Mouse (Mus musculus) frontal cortex, adult 2 months (tissue): ENCODE measurements around the gene Gm14214. TPM values are rescaled to one million over a fixed set of nuclear protein-coding genes. Genes with fewer than 3 reads are reported as not detected.
A peak's percentile ranks its signal among the peaks of the same experiment; 100 is the strongest.

ENCODE experiments used
- DNase-seq, 2 experiments: peaks; one replicate each; pipeline ENCODE4 v3.0.0; 2022; ENCODE audit warnings: low spot score in 1 of 2; ENCODE audit errors: extremely low spot score in 1 of 2
- polyA plus RNA-seq: library from polyadenylated mRNA; depleted of rRNA; stranded (reverse); fragments of >200 nt; gene quantifications from 2 replicates; pipeline ENCODE4 v1.2.3, GENCODE M21; 2012; rRNA removed

The Gm14214 gene
- polyA plus RNA-seq, result not detected in 2 replicates

DNA sequence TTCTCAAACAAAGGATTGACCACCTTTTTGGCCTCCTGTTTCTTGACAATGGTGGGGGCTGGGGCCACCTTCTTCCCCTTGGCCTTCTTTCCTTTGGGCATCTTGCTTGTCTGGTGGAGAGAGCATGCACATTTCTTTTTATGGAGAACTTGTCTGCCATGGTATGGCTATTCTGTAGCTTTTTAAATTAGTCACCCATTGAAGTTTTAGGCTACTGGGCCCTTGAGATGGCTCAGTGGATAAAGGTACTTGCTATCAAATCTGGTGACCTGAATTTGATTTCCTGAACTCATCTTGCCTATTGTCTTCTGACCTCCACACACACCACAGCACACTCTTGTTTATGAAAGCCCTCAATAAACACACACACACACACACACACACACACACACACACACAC, at the start of gene Gm14214:
Gm14214 (minus strand) TSS at position 101 of the 400 bp plus-strand sequence.
- DNase-seq, result no peak

DNA sequence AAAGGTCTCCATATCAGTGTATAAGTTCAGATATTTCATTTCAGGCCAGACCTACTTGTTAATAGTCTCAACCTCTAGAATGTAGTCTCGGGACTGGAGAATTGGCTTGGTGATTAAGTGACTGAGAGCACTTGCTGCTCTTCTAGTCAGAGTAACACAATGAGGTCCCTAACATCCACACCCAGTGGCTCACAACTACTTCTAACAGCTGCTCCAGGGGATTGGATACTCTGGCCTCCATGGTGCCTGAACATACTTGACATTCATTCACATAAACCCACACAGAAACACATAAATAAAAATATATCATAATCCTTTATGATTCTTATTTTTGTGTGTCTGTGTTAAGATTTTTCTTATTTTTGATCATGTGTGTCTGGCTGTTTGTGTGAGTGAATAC, 48.8 kb upstream of the Gm14214 start:
- DNase-seq, result no peak

DNA sequence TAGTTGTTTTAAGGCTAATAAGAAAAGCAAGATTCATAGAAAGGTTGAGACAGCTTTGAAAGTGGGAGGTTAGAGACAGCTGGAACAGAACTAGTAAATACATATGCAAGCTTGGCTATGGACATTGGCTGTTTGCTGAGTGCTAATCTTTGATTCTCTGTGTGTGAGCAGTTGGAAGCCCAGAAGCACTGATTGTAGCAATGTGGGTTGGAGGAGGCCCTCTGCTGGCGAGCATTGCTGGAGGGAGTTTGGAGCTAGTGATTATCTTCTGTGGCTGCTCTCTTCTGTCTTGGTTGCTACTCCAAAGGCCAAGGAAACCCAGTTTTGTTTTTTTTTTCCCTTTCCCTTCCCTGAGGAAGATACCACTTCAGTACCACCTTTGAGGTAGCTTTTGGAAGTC, 48.0 kb upstream of the Gm14214 start:
- DNase-seq, result peak; percentile 9 to 52

DNA sequence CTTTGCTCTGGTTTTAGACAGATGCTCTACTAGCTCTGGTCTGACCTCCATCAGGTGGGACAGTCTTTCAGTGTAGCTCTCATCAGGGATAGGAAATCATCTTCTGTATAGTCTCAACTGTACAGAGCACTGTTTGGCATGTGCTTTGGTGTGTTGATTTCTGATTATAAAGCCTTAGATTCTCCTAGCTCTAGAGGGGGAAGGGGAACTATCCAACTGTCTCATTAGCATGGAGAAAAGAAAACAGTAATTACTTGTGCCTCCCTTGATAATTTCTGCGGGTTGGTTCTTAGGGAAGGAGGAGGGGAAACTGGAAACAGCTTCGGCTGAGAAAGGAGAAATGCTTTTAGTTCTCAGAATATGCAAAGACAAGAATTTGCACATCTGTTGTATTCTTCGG, 47.3 kb upstream of the Gm14214 start:
- DNase-seq, result no peak

DNA sequence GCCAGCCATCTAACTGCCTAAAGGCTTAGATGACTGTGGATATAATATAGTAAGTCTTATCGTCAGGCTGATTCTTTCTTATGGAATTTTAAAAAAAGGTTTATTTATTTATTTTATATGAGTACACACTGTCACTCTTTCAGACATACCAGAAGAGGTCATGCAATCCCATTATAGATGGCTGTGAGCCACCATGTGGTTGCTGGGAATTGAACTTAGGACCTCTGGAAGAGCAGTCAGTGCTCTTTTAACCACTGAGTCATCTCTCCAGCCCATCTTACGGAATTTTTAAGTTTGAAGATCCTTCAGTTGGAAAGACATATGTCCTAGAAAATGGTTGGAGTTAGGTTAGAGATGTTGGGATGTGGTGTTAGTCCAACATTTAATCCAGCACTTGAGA, 43.6 kb upstream of the Gm14214 start:
- no peak for DNase-seq

DNA sequence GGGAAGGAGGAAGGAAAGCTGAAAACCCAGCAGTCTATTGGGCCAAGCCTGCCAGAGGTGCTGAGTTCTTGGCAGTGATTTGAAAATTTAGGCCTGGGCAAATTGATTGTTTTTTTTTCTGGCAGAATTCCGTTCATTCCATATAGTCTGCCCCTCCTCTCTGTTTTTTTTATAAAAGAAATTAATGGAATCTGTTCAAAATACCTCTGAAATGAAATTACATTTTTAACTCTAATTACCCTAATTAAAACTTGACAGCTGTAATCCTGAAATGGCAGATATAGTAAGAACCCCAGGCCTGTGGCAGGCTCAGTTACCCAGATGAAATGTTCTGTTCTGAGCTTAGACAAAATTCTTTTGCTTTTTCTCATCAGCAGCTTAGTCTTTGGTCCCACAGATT, 41.0 kb upstream of the Gm14214 start:
- no peak for DNase-seq

DNA sequence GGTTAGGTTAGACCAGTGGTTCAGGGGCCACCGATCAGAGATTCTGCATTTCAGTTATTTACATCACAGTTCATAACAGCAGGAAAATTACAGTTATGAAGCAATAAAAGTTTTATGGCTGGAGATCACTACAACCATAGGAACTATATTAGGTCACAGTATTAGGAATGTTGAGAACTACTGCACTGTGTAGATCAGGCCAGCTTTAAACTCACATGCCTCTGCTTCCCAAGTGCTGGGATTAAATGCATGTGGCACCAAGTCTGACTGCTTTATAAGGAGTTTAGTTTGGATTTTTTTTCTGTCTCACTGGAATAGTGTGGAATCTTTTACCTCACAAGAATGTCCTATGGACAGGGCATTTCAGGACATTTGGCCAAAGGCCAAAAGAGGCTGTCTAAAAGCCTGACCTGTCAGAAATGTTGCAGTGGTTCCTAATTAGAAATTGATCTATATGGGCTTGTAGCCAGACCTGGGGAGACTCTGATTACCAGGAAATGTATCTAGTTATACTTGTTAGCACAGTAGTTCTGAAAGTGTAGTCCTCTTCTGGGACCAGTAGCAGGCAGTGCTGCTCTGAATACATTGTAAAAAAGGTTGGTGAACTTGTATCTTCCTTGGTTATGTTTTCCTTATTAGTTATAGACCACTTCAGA, 39.4 kb upstream of the Gm14214 start:
- DNase-seq, result no peak

DNA sequence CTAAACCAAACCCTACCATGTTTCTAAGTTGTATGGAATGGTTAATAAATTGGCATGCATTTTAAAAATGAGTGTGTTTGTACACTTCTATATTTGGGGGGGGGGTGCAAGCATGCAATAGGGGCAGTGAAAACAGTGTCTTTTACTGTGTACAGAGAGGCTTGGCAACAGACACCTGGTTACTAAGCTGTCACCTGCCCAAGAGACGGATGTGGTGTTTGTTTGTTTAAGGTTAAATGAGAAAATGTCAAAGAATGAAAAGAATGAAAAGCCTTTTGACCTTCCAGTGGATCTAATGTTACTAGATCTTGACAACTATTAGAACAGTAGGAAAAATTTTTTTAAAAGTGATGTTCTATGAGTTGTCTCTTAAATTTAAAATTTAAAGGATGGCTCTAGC, 37.9 kb upstream of the Gm14214 start:
- no peak for DNase-seq

DNA sequence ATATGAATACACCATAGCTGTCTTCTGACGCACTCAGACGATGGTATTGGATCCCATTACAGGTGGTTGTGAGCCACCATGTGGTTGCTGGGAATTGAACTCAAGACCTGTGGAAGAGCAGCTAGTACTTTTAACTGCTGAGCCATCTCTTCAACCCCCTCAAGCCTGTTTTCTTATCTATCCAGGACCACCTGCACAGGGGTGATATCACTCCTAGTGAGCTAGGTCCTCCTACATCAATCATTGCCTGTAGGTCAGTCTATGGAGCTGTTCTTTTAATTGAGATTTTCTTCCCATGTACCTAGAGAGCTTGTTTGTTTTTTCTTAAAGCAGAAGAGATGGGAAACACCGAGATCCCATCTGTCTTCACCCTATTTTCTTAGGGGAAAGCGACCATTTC, 34.0 kb upstream of the Gm14214 start:
- no peak for DNase-seq

DNA sequence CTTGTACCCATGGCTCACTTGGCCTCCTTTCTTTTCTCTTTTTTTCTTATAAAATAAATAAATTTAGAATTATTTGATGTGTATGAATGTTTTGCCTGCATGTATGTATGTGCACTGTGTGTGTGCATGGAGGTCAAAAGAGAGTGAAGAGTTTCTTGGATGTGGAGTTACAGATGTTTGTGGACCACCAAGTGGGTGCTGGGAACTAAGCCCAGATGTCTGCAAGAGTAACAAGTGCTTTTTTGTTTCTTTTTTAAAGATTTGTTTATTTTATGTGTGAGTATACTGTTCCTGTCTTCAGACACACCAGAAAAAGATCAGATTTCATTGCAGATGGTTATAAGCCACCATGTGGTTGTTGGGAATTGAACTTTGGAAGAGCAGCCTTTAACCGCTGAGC, 33.5 kb upstream of the Gm14214 start:
- DNase-seq, result no peak

DNA sequence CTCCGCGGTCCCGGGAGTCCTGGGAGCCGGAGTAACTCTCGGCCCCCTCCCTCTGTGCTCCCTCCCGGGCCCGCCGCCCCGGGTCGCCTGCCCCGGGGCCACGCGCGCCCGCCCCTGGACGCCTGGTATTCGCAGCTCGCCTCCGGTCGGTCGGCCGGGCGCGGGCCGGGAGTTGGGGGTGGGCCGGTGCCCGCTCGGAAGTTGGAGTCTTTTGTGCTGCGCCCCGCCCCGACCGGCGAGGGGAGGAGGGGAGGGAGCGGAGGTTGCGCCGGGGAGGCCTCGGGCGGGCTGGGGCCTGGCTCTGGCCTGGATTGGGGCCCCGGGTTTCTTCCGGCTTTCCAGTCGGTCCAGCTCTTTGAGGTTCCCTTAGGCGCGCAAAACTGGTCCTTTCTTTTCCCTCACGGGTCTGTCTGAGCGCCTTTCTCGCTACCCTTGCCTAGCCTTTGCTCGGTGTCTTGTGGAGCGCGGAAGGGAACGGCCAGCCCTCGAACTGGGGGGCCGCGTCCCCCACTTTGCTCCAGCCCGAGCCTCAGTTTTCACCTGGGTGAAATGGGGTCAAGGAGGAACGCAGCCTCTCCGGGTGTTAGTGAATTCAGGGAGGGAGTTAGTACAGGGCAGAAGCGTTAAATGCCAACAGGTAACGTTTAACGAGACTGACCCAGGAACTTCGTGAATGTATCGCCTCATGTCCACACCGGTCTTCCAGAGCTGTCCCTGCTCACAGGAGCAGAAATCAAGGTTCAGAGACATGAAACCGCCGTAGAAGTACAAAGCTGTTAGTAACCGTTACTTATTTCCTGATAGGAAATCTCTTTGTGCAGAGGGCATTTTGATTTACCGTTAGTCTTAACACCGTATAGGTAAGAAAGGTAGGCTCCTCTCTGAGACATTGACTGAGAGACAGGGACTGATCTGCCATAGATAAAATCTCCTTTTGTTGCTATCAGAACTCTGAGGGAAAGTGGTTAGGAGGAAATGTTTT, 22.1 kb upstream of the Gm14214 start:
- peak in 1 of 2 experiments; percentile 61 for DNase-seq

DNA sequence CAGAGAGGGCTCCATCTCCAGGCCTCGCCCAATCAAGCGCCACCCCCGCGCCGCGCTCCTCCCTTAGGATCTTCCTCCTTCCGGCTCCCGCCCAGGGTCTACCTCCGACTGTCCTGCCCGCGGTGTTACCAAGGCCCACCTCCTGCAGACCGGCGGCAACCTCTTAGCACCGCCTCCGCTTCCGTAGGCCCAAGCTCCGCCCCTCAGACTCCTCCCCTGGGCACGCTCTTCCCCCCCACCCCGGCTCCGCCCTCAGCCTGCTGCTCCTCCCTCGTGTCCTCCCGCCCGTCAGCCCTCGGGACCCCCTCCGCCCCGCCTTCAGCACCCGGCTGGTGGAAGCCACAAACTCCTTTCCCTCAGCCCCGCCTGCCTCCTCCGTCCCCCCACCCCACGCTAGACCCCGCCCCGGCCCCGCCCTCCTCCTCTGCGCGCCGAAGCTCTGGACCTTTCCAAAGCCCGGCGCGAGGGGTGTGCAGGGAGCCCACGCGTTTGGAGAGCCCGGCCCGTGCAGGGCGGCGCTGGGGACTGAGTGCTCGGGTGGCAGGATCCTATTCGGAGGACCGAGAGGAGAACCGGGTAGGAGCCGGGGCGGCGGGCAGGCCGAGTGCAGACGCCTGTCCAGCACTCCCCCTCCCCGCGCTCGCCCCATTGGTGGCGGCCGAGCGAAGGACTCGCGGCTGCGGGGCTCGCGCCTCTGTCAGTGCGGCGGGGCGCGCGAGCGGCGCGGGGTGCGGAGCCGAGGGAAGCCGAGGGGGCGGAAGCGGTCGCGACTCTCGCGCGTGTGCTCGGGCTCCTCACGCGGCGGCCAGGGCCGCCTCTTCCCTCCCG, 21.0 kb upstream of the Gm14214 start, which contains the start of the genes Raly and a:
Raly (plus strand) TSS at position 441 of the 828 bp plus-strand sequence.
a (plus strand) TSS at position 747 of the 828 bp plus-strand sequence.
- DNase-seq, result peak; percentile 89 to 96

DNA sequence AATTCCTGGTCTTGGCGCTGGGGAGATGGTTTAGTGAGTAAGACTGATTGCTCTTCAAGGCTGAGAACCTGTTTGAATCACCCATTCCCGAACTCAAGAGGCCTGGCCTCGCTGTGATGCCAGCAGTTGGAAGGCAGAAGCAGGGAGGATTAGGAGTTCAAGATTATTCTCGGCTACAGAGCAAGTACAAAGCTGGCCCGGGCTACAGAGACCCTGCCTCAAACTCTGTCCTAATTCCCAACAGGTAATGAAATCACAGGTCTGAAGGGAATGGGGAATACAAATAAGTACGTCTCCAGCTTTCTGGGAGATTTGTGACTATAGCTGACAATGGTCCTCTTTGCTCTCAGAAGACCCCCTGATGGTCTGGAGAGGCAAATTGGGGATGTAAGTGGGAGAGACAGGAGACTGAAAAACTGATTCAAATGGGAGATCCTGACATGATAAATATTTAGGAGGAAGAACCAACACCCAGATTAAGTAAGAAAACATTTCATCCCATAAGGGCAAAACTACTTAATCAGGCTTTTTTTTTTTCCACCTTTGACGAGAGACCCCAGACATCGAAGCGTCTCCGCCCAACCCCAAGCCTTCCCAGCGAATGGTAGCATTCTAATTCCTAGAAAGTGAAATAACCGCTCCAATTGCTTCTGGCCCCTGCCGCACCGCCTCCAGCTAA, 20.3 kb upstream of the Gm14214 start:
- DNase-seq, result no peak

DNA sequence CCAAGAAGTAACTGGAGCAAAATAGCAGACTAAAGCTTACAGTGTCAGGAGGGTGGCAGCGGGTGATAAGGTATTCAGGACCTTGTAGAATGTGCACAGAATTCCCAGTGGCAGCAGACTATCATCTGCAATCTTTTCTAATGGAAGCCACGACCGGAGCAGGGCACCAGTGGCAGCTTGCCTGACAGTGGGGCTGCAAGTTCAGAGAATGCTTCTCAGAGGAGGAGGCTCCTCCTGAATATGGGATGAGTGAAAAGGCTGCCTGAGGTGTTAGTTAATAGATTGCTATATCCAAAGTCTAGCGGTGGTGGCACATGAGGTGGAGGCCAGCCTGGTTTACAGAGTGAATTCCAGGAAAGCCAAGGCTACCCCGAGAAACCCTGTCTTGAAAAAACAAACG, 19.6 kb upstream of the Gm14214 start:
- DNase-seq, result no peak

DNA sequence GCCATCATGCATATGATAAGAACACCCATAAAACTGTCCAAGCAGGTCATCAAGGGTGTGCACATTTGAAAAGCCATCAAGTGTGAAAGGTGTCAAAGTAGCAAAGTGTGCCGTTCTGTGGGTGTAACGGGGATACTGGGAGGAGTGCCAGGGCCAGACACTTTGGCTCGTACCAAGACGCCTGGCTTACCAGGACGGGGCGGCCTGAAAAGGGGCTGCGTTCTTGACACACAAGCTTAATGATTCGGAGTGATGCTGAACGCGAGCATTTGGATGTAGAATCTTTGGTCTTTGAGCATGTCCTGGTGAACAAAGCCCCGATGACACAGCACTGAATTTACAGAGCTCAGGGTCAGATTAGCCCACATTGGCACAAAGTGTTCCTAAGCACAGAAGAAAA, 16.9 kb upstream of the Gm14214 start:
- DNase-seq, result no peak

DNA sequence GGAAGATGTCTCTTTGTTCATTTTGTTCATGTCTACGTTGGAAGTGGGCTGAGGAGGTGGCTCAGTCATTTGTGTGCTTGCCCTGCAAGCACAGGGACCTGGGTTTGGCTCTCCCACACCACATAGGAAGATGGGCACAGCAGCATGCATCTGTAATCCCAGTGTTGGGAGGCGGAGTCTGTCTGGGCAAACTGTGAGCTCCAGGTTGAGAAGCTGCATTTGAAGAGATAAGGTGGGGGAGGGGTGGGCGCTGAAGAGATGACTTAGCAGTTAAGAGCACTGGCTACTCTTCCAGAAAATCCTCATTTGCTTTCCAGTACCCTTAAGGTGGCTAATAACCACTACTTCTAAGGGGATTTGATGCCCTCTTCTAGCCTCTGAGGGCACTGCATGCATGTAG, 16.4 kb upstream of the Gm14214 start:
- DNase-seq, result no peak

DNA sequence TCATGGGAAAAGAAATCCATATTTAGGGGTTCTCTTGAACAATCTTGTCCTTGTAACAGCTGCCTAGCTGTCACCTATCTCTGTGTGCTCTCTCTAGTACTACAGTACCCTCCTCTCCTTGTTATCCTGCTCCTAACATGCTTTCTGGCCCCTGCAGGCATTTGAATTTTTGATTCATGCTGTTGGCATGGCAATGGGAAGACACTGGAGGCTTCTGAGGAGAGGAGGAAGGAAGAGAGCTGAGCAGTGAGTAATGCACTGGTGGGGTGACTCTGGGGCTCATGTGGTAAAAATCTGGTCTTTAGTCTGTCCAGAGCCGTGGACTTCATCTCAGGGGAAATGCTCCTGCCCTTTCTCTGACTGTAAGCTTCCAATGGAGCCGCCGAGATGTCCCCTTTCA, 15.5 kb upstream of the Gm14214 start:
- DNase-seq, result peak in 1 of 2 experiments; percentile 31

DNA sequence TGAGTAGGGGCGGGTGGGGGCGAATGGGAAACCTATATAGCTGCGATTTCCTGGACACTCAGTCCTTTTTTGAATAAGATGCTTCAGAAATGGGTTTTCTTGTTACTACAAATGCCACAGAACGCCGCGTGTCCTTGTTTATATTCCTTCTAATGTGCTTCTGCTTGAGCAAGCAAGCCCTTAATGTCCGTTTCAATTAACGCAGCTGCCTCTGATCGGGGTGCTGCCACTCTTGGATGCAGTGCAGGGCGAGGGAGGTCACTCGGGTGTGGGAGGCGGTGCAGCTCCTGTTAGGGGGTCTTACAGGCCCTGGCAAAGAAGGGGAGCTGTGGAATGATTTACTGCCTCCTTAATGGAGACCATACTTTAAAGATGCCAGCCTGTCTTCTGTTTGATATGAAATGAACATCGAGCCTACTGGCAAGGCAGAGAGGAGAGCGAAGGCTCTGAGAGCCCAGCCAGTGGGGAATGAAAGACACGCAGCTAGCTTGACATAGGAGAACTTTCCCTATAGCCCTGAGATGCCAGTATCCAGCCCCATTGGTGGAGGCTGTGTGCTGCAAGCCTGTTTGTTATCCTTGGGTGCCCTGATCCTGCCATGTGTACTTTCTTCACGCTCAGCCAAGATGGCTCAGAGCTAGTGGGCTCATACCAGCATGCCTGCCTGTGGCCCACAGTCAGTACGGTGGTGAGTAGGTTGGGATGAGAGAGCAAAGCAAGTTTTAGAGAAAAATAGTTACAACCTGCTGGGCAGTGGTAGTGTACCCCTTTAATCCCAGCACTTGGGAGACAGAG, 13.2 kb upstream of the Gm14214 start:
- no peak for DNase-seq

DNA sequence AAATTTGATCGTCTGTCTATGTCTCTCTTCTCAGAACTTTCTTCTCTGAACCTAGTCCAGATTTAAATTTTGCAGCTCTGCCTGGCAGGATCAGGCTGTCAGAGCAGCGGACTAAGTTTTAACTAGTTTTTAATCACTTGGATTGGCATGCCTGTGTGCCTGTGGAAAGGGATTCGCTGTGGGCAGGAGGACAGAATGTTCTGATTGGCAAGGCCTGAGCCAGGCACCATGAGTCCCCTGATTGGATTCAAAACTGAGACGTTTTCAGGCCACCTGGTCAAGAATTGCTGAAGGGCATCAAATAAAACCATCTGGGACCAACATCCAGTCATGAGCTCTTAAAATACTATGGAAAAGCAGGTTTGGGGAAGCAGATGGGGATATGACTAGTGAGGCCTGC, 12.5 kb upstream of the Gm14214 start:
- DNase-seq, result no peak
